Mouse (Mus musculus): ENCODE data around the gene Fam155a. TPM values are rescaled to one million over a fixed set of nuclear protein-coding genes. Genes with fewer than 3 reads are reported as not detected.
A peak's percentile ranks its signal among the peaks of the same experiment; 100 is the strongest.
"Not testable (repeated sequence)": the region's sequence is repeated elsewhere in the genome, so short reads cannot be mapped to it uniquely, and the experiment has no call there.

The Fam155a gene
- polyA plus RNA-seq, 1 experiment from 2014 or later: 31.2 TPM

DNA sequence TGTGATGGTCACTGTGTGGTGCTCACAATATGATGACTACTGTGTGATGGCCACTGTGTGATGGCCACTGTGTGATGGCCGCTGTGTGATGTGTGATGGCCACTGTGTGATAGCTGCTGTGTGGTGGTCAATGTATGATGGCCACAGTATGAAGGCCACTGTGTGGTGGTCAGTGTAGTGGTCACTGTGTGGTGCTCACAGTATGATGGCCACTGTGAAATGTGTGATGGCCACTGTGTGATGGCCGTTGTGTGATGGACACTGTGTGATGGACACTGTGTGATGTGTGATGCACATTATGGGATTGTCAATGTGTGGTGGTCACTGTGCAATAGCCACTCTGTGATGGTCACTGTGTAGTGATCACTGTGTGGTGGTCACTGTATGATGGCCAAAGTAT is 380.7 kb downstream of the Fam155a start:
- not testable (repeated sequence) for H3K4me2 ChIP-seq; H3K9me3 ChIP-seq; H3K4me3 ChIP-seq; H3K4me1 ChIP-seq (replicated peaks); H3K36me3 ChIP-seq; H3K9ac ChIP-seq; H3K27ac ChIP-seq (replicated peaks); H3K27me3 ChIP-seq
- 0 out of 2 replicates have a peak, but pooled peaks have one; percentile 42 for ATAC-seq (ENCODE audit: low FRiP score, low read depth)
- WGBS: 94% methylated on average over 2 of the region's 2 CpGs

DNA sequence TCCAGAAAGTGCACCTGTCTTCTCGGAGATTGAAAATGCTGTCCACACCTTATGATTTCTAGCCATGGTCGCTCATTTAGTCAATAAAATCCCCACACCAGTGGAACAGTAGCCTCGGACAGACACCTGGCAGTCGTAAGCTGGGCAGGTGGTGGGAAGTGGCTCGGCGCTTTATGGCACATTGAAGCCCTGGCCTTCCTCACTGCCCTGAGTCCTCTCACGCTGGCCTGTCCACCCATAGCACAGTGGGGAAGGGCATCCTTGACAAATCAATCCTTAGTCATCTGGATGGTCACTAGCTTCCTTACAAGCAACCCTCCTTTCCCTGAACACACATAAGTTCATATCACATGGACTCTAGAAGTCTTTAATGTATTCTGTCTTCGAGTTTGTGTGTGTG is 401.8 kb downstream of the Fam155a start:
- H3K4me1 ChIP-seq (replicated peaks): no peaks in the 10 kb centered on the region
- H3K9ac ChIP-seq: no peak overlapping the region
- no peaks in the 10 kb centered on the region for H3K27me3 ChIP-seq
- no peak overlapping the region for H3K4me2 ChIP-seq
- ATAC-seq (ENCODE audit: low FRiP score, low read depth): no peak
- H3K27ac ChIP-seq (replicated peaks): no peak overlapping the region
- no peaks in the 10 kb centered on the region for H3K36me3 ChIP-seq
- WGBS: 92% methylated on average over 8 of the region's 8 CpGs
- no peaks in the 10 kb centered on the region for H3K9me3 ChIP-seq
- H3K4me3 ChIP-seq: no peak overlapping the region

- Histone ChIP-seq H3K9me3 (no peaks in the 10 kb centered on the region), H3K9ac (no peak overlapping the region), H3K36me3 (no peaks in the 10 kb centered on the region), H3K4me3 (no peak overlapping the region), H3K4me2 (no peak overlapping the region), H3K4me1 (replicated peaks) (peaks cover 6% of the 10 kb centered on the region), H3K27ac (replicated peaks) (no peak overlapping the region), H3K27me3 (no peaks in the 10 kb centered on the region)
- ATAC-seq (ENCODE audit: low FRiP score, low read depth): no peak
- WGBS: 68% methylated on average over 6 of the region's 6 CpGs
Measured at GRCm38 (mm10) chr8:9367721-9368120, 403.2 kb downstream of the Fam155a start.

- Histone ChIP-seq H3K36me3 (no peaks in the 10 kb centered on the region), H3K27me3 (no peaks in the 10 kb centered on the region), H3K4me1 (replicated peaks) (peaks cover 6% of the 10 kb centered on the region), H3K9me3 (no peaks in the 10 kb centered on the region), H3K4me2 (no peak overlapping the region), H3K27ac (replicated peaks) (no peak overlapping the region), H3K4me3 (no peak overlapping the region), H3K9ac (no peak overlapping the region)
- ATAC-seq (ENCODE audit: low FRiP score, low read depth): no peak
- WGBS: 86% methylated on average over 1 of the region's 1 CpGs
Measured at GRCm38 (mm10) chr8:9365381-9365780, 405.6 kb downstream of the Fam155a start.

- Histone ChIP-seq H3K4me2 (no peak overlapping the region), H3K36me3 (no peaks in the 10 kb centered on the region), H3K9ac (no peak overlapping the region), H3K9me3 (no peaks in the 10 kb centered on the region), H3K4me3 (no peak overlapping the region), H3K4me1 (replicated peaks) (no peaks in the 10 kb centered on the region), H3K27ac (replicated peaks) (no peak overlapping the region), H3K27me3 (no peaks in the 10 kb centered on the region)
- peak; percentile 45; the same call in 1 of the 2 replicates for ATAC-seq (ENCODE audit: low FRiP score, low read depth)
- WGBS: 54% methylated on average over 7 of the region's 7 CpGs
Measured at GRCm38 (mm10) chr8:9348523-9349135, 422.3 kb downstream of the Fam155a start.

DNA sequence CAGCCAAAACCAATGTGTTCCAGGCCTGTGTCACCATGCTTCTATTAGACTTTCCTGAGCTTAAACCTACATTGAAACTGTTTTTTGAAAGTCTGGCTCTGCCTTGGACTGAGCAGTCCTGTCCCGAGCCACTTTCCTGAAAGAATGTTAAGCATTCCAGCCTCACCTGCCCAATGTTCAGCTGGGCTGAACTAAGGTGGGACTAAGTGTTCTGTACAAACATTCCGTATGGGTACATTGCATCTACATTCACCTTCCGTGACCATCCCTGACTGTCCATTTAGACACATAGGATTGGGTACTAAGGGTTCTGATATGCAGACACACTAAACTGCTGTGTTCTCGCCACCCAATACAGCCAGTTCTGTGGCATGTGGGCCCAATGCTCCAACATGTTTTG is 423.8 kb downstream of the Fam155a start:
- Histone ChIP-seq H3K4me2 (no peak overlapping the region), H3K36me3 (no peaks in the 10 kb centered on the region), H3K4me3 (no peak overlapping the region), H3K9me3 (no peaks in the 10 kb centered on the region), H3K9ac (no peak overlapping the region), H3K27ac (replicated peaks) (no peak overlapping the region), H3K4me1 (replicated peaks) (peaks cover 6% of the 10 kb centered on the region; the same call in 1 of the 2 replicates), H3K27me3 (no peaks in the 10 kb centered on the region)
- WGBS: 79% methylated on average over 4 of the region's 4 CpGs
- no peak for ATAC-seq (ENCODE audit: low FRiP score, low read depth)

GRCm38 (mm10) chr8:9344136-9344535 is 426.8 kb downstream of the Fam155a start:
- no peaks in the 10 kb centered on the region for H3K36me3 ChIP-seq
- no peak overlapping the region for H3K4me3 ChIP-seq
- H3K4me2 ChIP-seq: no peak overlapping the region
- no peaks in the 10 kb centered on the region for H3K9me3 ChIP-seq
- H3K27ac ChIP-seq (replicated peaks): no peak overlapping the region
- ATAC-seq (ENCODE audit: low FRiP score, low read depth): no peak
- H3K4me1 ChIP-seq (replicated peaks): peaks cover 6% of the 10 kb centered on the region; the same call in 1 of the 2 replicates
- H3K27me3 ChIP-seq: no peaks in the 10 kb centered on the region
- 77% methylated on average over 4 of the region's 4 CpGs for WGBS
- H3K9ac ChIP-seq: no peak overlapping the region

- no peak overlapping the region for H3K9ac ChIP-seq
- H3K27me3 ChIP-seq: no peaks in the 10 kb centered on the region
- H3K27ac ChIP-seq (replicated peaks): no peak overlapping the region
- no peak overlapping the region for H3K4me3 ChIP-seq
- H3K4me2 ChIP-seq: no peak overlapping the region
- 73% methylated on average over 9 of the region's 9 CpGs for WGBS
- no peaks in the 10 kb centered on the region for H3K9me3 ChIP-seq
- peaks cover 6% of the 10 kb centered on the region; the same call in 1 of the 2 replicates for H3K4me1 ChIP-seq (replicated peaks)
- H3K36me3 ChIP-seq: no peaks in the 10 kb centered on the region
- ATAC-seq (ENCODE audit: low FRiP score, low read depth): no peak
Measured at GRCm38 (mm10) chr8:9342998-9343397, 428.0 kb downstream of the Fam155a start.

- Histone ChIP-seq H3K4me3 (no peak overlapping the region), H3K9ac (no peak overlapping the region), H3K27me3 (no peaks in the 10 kb centered on the region), H3K27ac (replicated peaks) (no peak overlapping the region), H3K36me3 (no peaks in the 10 kb centered on the region), H3K4me2 (no peak overlapping the region), H3K4me1 (replicated peaks) (peaks cover 6% of the 10 kb centered on the region; the same call in 1 of the 2 replicates), H3K9me3 (no peaks in the 10 kb centered on the region)
- WGBS: 69% methylated on average over 9 of the region's 9 CpGs
- no peak for ATAC-seq (ENCODE audit: low FRiP score, low read depth)
Measured at GRCm38 (mm10) chr8:9342593-9342992, 428.4 kb downstream of the Fam155a start.

GRCm38 (mm10) chr8:9337905-9338304 is 433.1 kb downstream of the Fam155a start:
- no peak overlapping the region for H3K27ac ChIP-seq (replicated peaks)
- H3K4me1 ChIP-seq (replicated peaks): peaks cover 21% of the 10 kb centered on the region
- no peaks in the 10 kb centered on the region for H3K9me3 ChIP-seq
- H3K27me3 ChIP-seq: no peaks in the 10 kb centered on the region
- H3K36me3 ChIP-seq: no peaks in the 10 kb centered on the region
- WGBS: 83% methylated on average over 8 of the region's 8 CpGs
- no peak for ATAC-seq (ENCODE audit: low FRiP score, low read depth)
- H3K4me2 ChIP-seq: no peak overlapping the region
- no peak overlapping the region for H3K9ac ChIP-seq
- H3K4me3 ChIP-seq: no peak overlapping the region

DNA sequence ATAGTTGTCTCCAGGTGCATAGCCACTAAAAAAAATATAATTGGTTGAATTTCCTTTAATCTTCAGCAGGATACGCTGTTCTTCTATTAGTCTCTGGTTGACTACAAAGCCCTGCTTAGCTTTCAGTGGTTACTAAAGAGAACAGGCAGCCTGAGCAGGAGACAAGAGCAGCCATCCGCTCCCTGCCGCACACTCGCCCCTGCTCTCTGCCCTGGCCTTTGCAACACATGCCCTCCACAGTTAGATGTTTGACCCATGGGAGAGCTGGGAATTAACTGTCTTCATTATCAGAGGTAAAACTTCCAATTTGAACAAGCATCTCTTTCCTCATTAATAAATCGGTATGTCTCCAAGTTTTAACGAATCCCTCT is 435.0 kb downstream of the Fam155a start:
- H3K9me3 ChIP-seq: no peaks in the 10 kb centered on the region
- H3K9ac ChIP-seq: no peak overlapping the region
- no peaks in the 10 kb centered on the region for H3K36me3 ChIP-seq
- H3K4me1 ChIP-seq (replicated peaks): peaks cover 15% of the 10 kb centered on the region
- no peaks in the 10 kb centered on the region for H3K27me3 ChIP-seq
- 39% methylated on average over 6 of the region's 6 CpGs for WGBS
- H3K4me2 ChIP-seq: no peak overlapping the region
- H3K27ac ChIP-seq (replicated peaks): no peak overlapping the region
- no peak for ATAC-seq (ENCODE audit: low FRiP score, low read depth)
- no peak overlapping the region for H3K4me3 ChIP-seq

DNA sequence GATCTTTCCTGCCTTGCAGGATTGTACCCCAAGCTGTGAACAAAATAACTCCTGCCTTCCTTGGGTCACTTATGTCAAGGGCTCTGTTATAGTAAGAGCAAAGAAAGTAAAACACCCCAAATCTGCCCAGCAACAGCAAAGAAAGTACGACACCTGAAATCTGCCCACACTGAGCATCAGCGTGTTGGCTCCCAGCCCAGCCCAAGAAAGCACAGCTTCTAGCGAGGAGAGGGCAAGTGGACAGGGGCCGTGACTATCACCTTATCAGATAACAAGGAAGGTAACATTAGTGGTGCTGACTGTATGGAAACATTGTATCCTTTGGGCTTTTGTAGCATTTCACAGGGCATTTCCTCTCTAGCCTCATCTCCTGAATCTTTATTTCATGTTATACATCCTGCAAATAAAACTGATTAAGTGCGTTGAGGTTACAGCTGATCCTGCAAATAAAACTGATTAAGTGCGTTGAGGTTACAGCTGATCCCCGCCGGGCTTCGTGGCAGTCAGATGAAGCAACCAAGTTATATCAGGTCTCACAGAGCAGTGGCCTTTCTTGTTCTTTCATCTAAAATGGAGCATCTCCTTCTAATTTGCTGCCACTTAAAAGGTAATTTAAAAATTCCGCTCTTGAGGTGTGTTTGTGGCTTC is 435.6 kb downstream of the Fam155a start:
- Histone ChIP-seq H3K4me3 (no peak overlapping the region), H3K27ac (replicated peaks) (no peak overlapping the region), H3K9me3 (no peaks in the 10 kb centered on the region), H3K4me1 (replicated peaks) (peaks cover 15% of the 10 kb centered on the region), H3K27me3 (no peaks in the 10 kb centered on the region), H3K4me2 (no peak overlapping the region), H3K9ac (no peak overlapping the region), H3K36me3 (no peaks in the 10 kb centered on the region)
- ATAC-seq (ENCODE audit: low FRiP score, low read depth): 0 out of 2 replicates have a peak, but pooled peaks have one; percentile 11
- WGBS: 53% methylated on average over 10 of the region's 10 CpGs

Measured in hindbrain, embryonic 15.5 days (tissue).